Mouse (Mus musculus): ENCODE measurements around the gene Ascl5.

DNA sequence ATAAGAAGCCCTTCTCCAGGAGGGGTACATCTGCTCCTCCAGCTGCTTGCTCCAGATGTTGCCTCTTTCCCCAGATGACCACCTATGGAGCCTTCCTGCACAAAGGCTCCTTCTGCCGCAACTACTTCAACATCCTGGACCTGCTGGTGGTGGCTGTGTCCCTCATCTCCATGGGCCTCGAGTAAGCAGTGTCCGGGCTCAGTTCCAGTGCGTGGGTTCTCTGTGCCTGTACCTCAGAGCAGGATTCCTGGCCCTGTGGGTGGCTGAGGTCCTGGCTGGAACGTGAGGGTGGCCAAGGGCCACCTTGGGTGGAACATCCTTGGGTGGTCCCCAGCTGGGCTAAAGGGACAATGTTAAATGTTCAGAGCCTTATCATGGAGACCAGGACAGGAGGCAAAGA lies 44.2 kb downstream of the Ascl5 start:
- TF ChIP-seq POLR2A (IDR thresholded peaks at IDR 0.05; ENCODE audit: low read depth, low read length) (no peak), CTCF (conservative IDR thresholded peaks at IDR 0.05; ENCODE audit: insufficient read depth, insufficient read length, low read depth, low read length) (no peak)
